Mouse (Mus musculus) midbrain, postnatal 0 days (tissue): Measurements from ENCODE around the gene Zwilch. TPM values are rescaled to one million over a fixed set of nuclear protein-coding genes. Genes with fewer than 3 reads are reported as not detected.
A peak's percentile ranks its signal among the peaks of the same experiment; 100 is the strongest.

Experiments used
- ATAC-seq: fragments of 200-750 bp; cut with Nextera tagmentation; 2 replicates; pipeline ENCODE4 v1.8.0; 2017; ENCODE audit warnings: moderate number of reproducible peaks, mild to moderate bottlenecking, moderate TSS enrichment, moderate library complexity; ENCODE audit not compliant: low FRiP score
- DNase-seq: peaks from one replicate; pipeline ENCODE4 v3.0.0-alpha.2; 2015; ENCODE audit warnings: low spot score
- H3K27ac ChIP-seq: fragments of 300-500 bp; sonication (generic); 2 replicates; pipeline ENCODE4 v1.5.1; 2014; ENCODE audit warnings: low read depth, mild to moderate bottlenecking, low read length, mixed read lengths
- H3K27me3 ChIP-seq: fragments of 300-500 bp; sonication (generic); 2 replicates; pipeline ENCODE4 v1.6.1; 2014; ENCODE audit warnings: low read length, control low read depth, mixed read lengths; ENCODE audit not compliant: insufficient read depth
- H3K36me3 ChIP-seq: fragments of 300-500 bp; sonication (generic); 2 replicates; pipeline ENCODE4 v1.6.1; 2014; ENCODE audit warnings: low read length, control low read depth, mixed read lengths; ENCODE audit not compliant: insufficient read depth
- H3K4me1 ChIP-seq: fragments of 300-500 bp; sonication (generic); 2 replicates; pipeline ENCODE4 v1.6.1; 2014; ENCODE audit warnings: mild to moderate bottlenecking, control low read depth, antibody characterized with exemption, low read length, mixed read lengths; ENCODE audit not compliant: insufficient read depth
- H3K4me2 ChIP-seq: fragments of 300-500 bp; sonication (generic); 2 replicates; pipeline ENCODE4 v1.6.1; 2014; ENCODE audit warnings: low read depth, mild to moderate bottlenecking, low read length, mixed read lengths; ENCODE audit not compliant: poor library complexity, severe bottlenecking
- H3K4me3 ChIP-seq: fragments of 300-500 bp; sonication (generic); 2 replicates; pipeline ENCODE4 v1.5.1; 2014; ENCODE audit warnings: low read depth, mild to moderate bottlenecking, low read length, moderate library complexity
- H3K9ac ChIP-seq: fragments of 300-500 bp; sonication (generic); replicated peaks from 2 replicates; pipeline ENCODE4 v1.6.1; 2014; ENCODE audit warnings: mild to moderate bottlenecking, low read length, moderate library complexity, mixed read lengths; ENCODE audit not compliant: poor library complexity, severe bottlenecking
- H3K9me3 ChIP-seq: fragments of 300-500 bp; sonication (generic); 2 replicates; pipeline ENCODE4 v1.6.1; 2016; ENCODE audit warnings: low read length, control low read depth
- CTCF ChIP-seq: IDR thresholded peaks from 2 replicates; pipeline ENCODE4 v1.5.1; 2016; ENCODE audit warnings: antibody characterized with exemption, mild to moderate bottlenecking
- WGBS: fragments of 180-500 bp; shearing (Covaris S2); extraction: QIAGEN DNeasy Blood & Tissue Kit; methylation state at CpG from one replicate; pipeline ENCODE4 v1.1.7; 2014; 5-methylcytosine and 5-hydroxymethylcytosine counted together
- polyA plus RNA-seq: library from polyadenylated mRNA; unstranded; fragments of >200 nt; fragmentation: Nextera tagmentation; extraction: Ambion mirVana; gene quantifications from 2 replicates; pipeline ENCODE4 v1.2.1, GENCODE M21; 2015
- total RNA-seq: library from RNA; depleted of rRNA; stranded (reverse); fragments of >200 nt; gene quantifications from 2 replicates; pipeline ENCODE4 v1.2.3, GENCODE M21; 2014

Gene Zwilch
- total and polyA plus RNA-seq, 2 experiments from 2014 or later = 2.5 to 12.0 TPM

GRCm38 (mm10) chr9:64122601-64123000 is 50.3 kb downstream of the Zwilch start:
- no peak for TF ChIP-seq CTCF
- 92% methylated on average over 10 of the region's 10 CpGs for WGBS
- no peaks in the 10 kb centered on the region for H3K27me3 ChIP-seq

GRCm38 (mm10) chr9:64120584-64121277 is 52.2 kb downstream of the Zwilch start:
- no peaks in the 10 kb centered on the region for H3K27me3 ChIP-seq
- ATAC-seq (no peak), DNase-seq (no peak)
- H3K27ac ChIP-seq = no peak overlapping the region
- H3K4me2 ChIP-seq = no peak overlapping the region
- H3K9me3 ChIP-seq = no peaks in the 10 kb centered on the region
- no peak overlapping the region for H3K9ac ChIP-seq
- no peaks in the 10 kb centered on the region for H3K4me1 ChIP-seq
- no peak for TF ChIP-seq CTCF
- no peak overlapping the region for H3K4me3 ChIP-seq
- 45% methylated on average over 11 of the region's 11 CpGs for whole genome bisulfite sequencing
- H3K36me3 ChIP-seq = no peaks in the 10 kb centered on the region

More at GRCm38 (mm10) chr9:64122601-64123000, 50.3 kb downstream of the Zwilch start:
- no peak overlapping the region for H3K27ac ChIP-seq
- no peaks in the 10 kb centered on the region for H3K36me3 ChIP-seq
- no peaks in the 10 kb centered on the region for H3K4me1 ChIP-seq
- no peaks in the 10 kb centered on the region for H3K9me3 ChIP-seq
- DNase-seq (no peak), ATAC-seq (no peak)
- no peak overlapping the region for H3K9ac ChIP-seq
- no peak overlapping the region for H3K4me3 ChIP-seq
- H3K4me2 ChIP-seq = no peak overlapping the region

DNA sequence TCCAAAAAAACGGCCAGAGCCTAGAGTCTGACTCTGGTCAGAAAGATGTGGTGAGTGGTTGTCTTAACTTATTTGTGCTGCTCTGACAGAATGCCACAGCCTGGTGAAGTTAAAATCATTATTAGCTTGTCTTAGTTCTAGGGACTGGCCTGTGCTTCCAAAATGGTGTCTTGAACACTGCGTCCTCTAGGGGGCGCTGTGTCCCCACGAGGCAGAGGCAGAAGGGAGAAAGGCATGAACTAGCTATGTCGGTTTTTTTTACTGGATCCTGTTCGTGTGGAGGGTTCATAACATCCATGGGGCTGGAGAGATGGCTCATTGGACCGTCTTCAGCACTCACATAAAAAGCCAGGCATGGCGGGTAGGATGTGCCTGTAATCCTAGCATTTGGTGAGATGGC is 53.0 kb downstream of the Zwilch start:
- 36% methylated on average over 8 of the region's 8 CpGs for WGBS
- H3K36me3 ChIP-seq = no peaks in the 10 kb centered on the region
- H3K4me1 ChIP-seq = no peaks in the 10 kb centered on the region
- H3K9ac ChIP-seq = no peak overlapping the region
- H3K27ac ChIP-seq = no peak overlapping the region
- H3K9me3 ChIP-seq = no peaks in the 10 kb centered on the region
- no peak overlapping the region for H3K4me3 ChIP-seq
- DNase-seq = peak; percentile 12
- ATAC-seq = no peak
- no peak overlapping the region for H3K4me2 ChIP-seq
- peak; percentile 65 for TF ChIP-seq CTCF
- no peaks in the 10 kb centered on the region for H3K27me3 ChIP-seq

DNA sequence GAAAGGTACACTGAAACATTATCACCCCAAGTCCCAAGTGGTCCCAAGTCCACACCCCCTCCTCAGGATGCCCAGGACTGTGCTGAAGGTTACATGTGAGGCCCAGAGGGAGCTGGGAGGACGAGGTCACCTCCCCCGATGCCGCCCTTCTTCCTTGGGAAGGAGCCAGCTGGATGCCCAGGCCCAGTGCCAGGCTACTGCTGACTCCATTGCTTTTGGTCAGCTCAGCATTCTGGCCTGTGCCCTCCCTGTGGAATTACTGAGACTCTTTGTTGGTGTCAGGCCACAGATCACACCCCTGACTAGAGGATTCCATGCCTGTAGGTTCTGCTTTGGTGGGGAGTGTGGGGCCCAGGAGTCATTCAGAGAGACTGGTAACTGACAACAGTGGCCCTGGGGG is 56.0 kb downstream of the Zwilch start, which contains the start of gene Lctl:
Gene Lctl (plus strand): TSS at position 272 of the 400 bp plus-strand sequence.
- no peak within 1 kb of the TSS for H3K27ac ChIP-seq
- ATAC-seq = no peak
- H3K9me3 ChIP-seq = no peaks in the 10 kb centered on the region
- H3K4me2 ChIP-seq = no peak within 1 kb of the TSS
- peak; percentile 18 for DNase-seq
- WGBS = 85% methylated on average over 3 of the region's 3 CpGs
- no peaks in the 10 kb centered on the region for H3K27me3 ChIP-seq
- no peak within 1 kb of the TSS for H3K9ac ChIP-seq
- no peaks in the 10 kb centered on the region for H3K4me1 ChIP-seq
- no peak for TF ChIP-seq CTCF
- no peaks in the 10 kb centered on the region for H3K36me3 ChIP-seq
- H3K4me3 ChIP-seq = no peak within 1 kb of the TSS

- no peak for TF ChIP-seq CTCF
- H3K4me3 ChIP-seq = no peak overlapping the region
- no peak overlapping the region for H3K27ac ChIP-seq
- no peaks in the 10 kb centered on the region for H3K36me3 ChIP-seq
- H3K27me3 ChIP-seq = no peaks in the 10 kb centered on the region
- no peak overlapping the region for H3K4me2 ChIP-seq
- no peak overlapping the region for H3K9ac ChIP-seq
- H3K4me1 ChIP-seq = no peaks in the 10 kb centered on the region
- no peak for ATAC-seq
- no peak for DNase-seq
- H3K9me3 ChIP-seq = no peaks in the 10 kb centered on the region
- WGBS = 92% methylated on average over 6 of the region's 6 CpGs
Observed at GRCm38 (mm10) chr9:64115756-64116155, 57.1 kb downstream of the Zwilch start.

DNA sequence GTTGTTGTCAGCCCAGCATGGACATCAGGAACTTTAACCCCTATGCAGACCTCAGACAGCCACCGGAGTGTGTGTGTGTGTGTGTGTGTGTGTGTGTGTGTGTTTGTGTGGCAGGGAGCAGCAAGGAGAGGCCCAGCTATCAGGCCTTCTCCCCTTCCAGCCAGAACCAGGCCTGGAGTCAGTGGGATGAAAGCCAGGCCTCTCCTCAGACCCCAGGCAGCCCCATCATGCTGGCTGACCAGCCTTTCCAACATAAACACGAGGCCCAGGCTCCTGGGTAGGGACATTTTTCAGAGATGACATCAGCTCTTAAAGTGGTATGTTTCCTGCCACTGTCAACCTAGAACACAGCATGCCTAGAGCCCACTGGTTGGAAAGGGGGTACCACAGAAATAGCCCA is 58.3 kb downstream of the Zwilch start:
- WGBS = 77% methylated on average over 2 of the region's 2 CpGs
- Histone ChIP-seq H3K27ac (no peak overlapping the region), H3K4me1 (no peaks in the 10 kb centered on the region), H3K4me2 (no peak overlapping the region), H3K36me3 (no peaks in the 10 kb centered on the region), H3K9me3 (no peaks in the 10 kb centered on the region), H3K9ac (no peak overlapping the region), H3K4me3 (no peak overlapping the region), H3K27me3 (no peaks in the 10 kb centered on the region)
- no peak for TF ChIP-seq CTCF
- ATAC-seq = no peak
- DNase-seq = no peak
